In the genomic region with DNA sequence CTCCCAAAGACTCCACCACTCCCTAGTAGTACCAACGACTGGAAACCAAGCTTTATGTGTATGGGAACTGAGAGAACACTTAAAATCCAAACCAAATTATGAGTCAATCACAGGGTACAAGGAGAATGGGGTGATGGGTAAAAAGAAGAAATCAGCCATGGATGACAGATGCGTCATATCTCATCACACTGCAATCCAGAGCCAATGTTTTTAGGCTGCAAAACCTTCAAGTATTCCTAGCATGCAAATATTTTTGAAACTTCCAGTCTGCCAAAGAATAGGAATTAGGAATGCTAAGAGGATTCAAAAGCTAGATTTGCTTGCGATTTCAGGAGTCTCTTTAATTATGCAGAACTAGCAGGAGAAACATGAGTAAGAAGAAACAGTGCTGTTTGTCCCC, we compare ENCODE assay signal across 12 mouse cellular contexts. TPM values are rescaled to one million over a fixed set of nuclear protein-coding genes. Genes with fewer than 3 reads are reported as not detected.
"Had no signal": no experiment of that assay in that cellular context is flagged by ENCODE, and none has a peak within 500 bp of the region (broad histone marks: within the 10 kb centered on the region; RNA-seq: fewer than 3 reads in every experiment).

No protein-coding gene starts in this region.

- ATAC-seq: liver, postnatal 0 days; midbrain, embryonic 13.5 days; midbrain, embryonic 16.5 days had no signal

- DNase-seq: liver, embryonic 13.5 days; liver, postnatal 0 days; lung, embryonic 14.5 days; retina, postnatal 1 day; right cerebral cortex, adult 18-20 months; right cerebral cortex, postnatal 25 days; thymus, adult 2 months; thymus, postnatal 25 days; thymus, postnatal 4 days had no signal

RNA-seq across cellular contexts. Expression of a gene that starts 57.6 kb away (rescaled TPM):
- total RNA-seq: megakaryocyte, adult 5-6 weeks had no signal
